Mouse (Mus musculus) heart, postnatal 0 days (tissue): ENCODE results near the gene 2210016F16Rik. TPM values are rescaled to one million over a fixed set of nuclear protein-coding genes. Genes with fewer than 3 reads are reported as not detected.
A peak's percentile ranks its signal among the peaks of the same experiment; 100 is the strongest.
"Not testable (repeated sequence)": the region's sequence is repeated elsewhere in the genome, so short reads cannot be mapped to it uniquely, and the experiment has no call there.

Experiments used
- ATAC-seq: fragments of 200-750 bp; cut with Nextera tagmentation; 2 replicates; pipeline ENCODE4 v1.8.0; 2017; ENCODE audit warnings: low read depth, moderate number of reproducible peaks, moderate library complexity; ENCODE audit not compliant: insufficient read depth
- DNase-seq: peaks from one replicate; pipeline ENCODE4 v3.0.0-alpha.2; 2016; ENCODE audit warnings: low spot score
- H3K27ac ChIP-seq: fragments of 300-500 bp; sonication (generic); 2 replicates; pipeline ENCODE4 v1.5.1; 2014; ENCODE audit warnings: low read depth, mild to moderate bottlenecking
- H3K27me3 ChIP-seq: fragments of 300-500 bp; sonication (generic); 2 replicates; pipeline ENCODE4 v1.6.1; 2014; ENCODE audit warnings: low read length, mixed read lengths; ENCODE audit not compliant: control insufficient read depth, insufficient read depth
- H3K36me3 ChIP-seq: fragments of 300-500 bp; sonication (generic); replicated peaks from 2 replicates; pipeline ENCODE4 v1.6.1; 2014; ENCODE audit warnings: low read length, mixed read lengths; ENCODE audit not compliant: control insufficient read depth, insufficient read depth
- H3K4me1 ChIP-seq: fragments of 300-500 bp; sonication (generic); 2 replicates; pipeline ENCODE4 v1.6.1; 2014; ENCODE audit warnings: antibody characterized with exemption; ENCODE audit not compliant: control insufficient read depth, insufficient read depth
- H3K4me2 ChIP-seq: fragments of 300-500 bp; sonication (generic); 2 replicates; pipeline ENCODE4 v1.6.1; 2014; ENCODE audit warnings: low read depth, mild to moderate bottlenecking, low read length, moderate library complexity
- H3K4me3 ChIP-seq: fragments of 300-500 bp; sonication (generic); 2 replicates; pipeline ENCODE4 v1.5.1; 2014; ENCODE audit warnings: low read depth, low read length
- H3K9ac ChIP-seq: fragments of 300-500 bp; sonication (generic); replicated peaks from 2 replicates; pipeline ENCODE4 v1.6.1; 2014; ENCODE audit warnings: low read depth, low read length, mixed read lengths
- H3K9me3 ChIP-seq: fragments of 300-500 bp; sonication (generic); replicated peaks from 2 replicates; pipeline ENCODE4 v1.6.1; 2016; ENCODE audit warnings: low read length; ENCODE audit not compliant: control insufficient read depth
- CTCF ChIP-seq: IDR thresholded peaks from 2 replicates; pipeline ENCODE4 v1.5.1; 2016; ENCODE audit warnings: antibody characterized with exemption, control low read depth, low read depth
- EP300 ChIP-seq: IDR thresholded peaks from 2 replicates; pipeline ENCODE4 v1.6.1; 2016; ENCODE audit warnings: antibody characterized with exemption, low read depth
- WGBS: fragments of 180-500 bp; shearing (Covaris S2); extraction: QIAGEN DNeasy Blood & Tissue Kit; methylation state at CpG from one replicate; pipeline ENCODE4 v1.1.7; 2014; 5-methylcytosine and 5-hydroxymethylcytosine counted together
- polyA plus RNA-seq: library from polyadenylated mRNA; unstranded; fragments of >200 nt; fragmentation: Nextera tagmentation; extraction: Ambion mirVana; gene quantifications from 2 replicates; pipeline ENCODE4 v1.2.1, GENCODE M21; 2015
- total RNA-seq: library from RNA; depleted of rRNA; stranded (reverse); fragments of >200 nt; gene quantifications from 2 replicates; pipeline ENCODE4 v1.2.3, GENCODE M21; 2014; ENCODE audit warnings: low replicate concordance

Gene 2210016F16Rik
- total and polyA plus RNA-seq, 2 experiments from 2014 or later = 26.5 to 32.7 TPM

GRCm38 (mm10) chr13:58418656-58419055 is 33.6 kb upstream of the 2210016F16Rik start:
- 73% methylated on average over 4 of the region's 4 CpGs for WGBS
- no peak for ATAC-seq
- TF ChIP-seq EP300 = no peak
- no peak for TF ChIP-seq CTCF

DNA sequence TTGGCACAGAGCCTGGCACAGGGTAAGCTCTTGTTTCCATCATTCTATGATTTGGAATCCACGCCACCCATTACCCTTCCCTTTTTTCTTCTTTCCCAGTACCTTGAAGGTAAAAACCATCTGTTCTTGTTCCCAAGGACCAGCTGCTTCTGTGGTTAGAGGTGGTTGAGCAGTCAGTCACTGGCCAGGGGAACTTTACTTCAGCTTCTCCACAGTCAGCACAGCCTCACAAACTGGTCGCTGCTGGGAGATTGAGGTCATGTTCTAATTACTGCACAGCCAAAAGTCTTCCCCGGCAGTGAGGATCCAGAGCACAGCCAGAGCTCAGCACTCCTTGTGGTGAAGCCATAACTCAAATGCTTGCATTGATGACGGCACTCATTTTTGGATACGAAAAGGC is 30.8 kb upstream of the 2210016F16Rik start:
- 0 out of 2 replicates have a peak, but pooled peaks cover 5% of the 10 kb centered on the region for H3K4me1 ChIP-seq
- 51% methylated on average over 5 of the region's 5 CpGs for WGBS
- no peak overlapping the region for H3K4me2 ChIP-seq
- 0 out of 2 replicates have a peak, but pooled peaks cover 3% of the 10 kb centered on the region for H3K9me3 ChIP-seq
- peak overlapping the region; percentile 22; the same call in 1 of the 2 replicates for H3K27ac ChIP-seq
- peak; percentile 58 for DNase-seq
- no peak overlapping the region for H3K9ac ChIP-seq
- no peak for TF ChIP-seq CTCF
- TF ChIP-seq EP300 = no peak
- no peak overlapping the region for H3K4me3 ChIP-seq
- ATAC-seq = peak; percentile 80
- no peaks in the 10 kb centered on the region for H3K27me3 ChIP-seq
- peaks cover 4% of the 10 kb centered on the region; the same call in 1 of the 2 replicates for H3K36me3 ChIP-seq

More at GRCm38 (mm10) chr13:58418656-58419055, 33.6 kb upstream of the 2210016F16Rik start:
- no peaks in the 10 kb centered on the region for H3K36me3 ChIP-seq
- H3K4me2 ChIP-seq = no peak overlapping the region
- H3K4me3 ChIP-seq = no peak overlapping the region
- no peak overlapping the region for H3K9ac ChIP-seq
- DNase-seq = no peak
- peaks cover 20% of the 10 kb centered on the region for H3K4me1 ChIP-seq
- H3K27ac ChIP-seq = no peak overlapping the region
- no peaks in the 10 kb centered on the region for H3K9me3 ChIP-seq
- no peaks in the 10 kb centered on the region for H3K27me3 ChIP-seq

DNA sequence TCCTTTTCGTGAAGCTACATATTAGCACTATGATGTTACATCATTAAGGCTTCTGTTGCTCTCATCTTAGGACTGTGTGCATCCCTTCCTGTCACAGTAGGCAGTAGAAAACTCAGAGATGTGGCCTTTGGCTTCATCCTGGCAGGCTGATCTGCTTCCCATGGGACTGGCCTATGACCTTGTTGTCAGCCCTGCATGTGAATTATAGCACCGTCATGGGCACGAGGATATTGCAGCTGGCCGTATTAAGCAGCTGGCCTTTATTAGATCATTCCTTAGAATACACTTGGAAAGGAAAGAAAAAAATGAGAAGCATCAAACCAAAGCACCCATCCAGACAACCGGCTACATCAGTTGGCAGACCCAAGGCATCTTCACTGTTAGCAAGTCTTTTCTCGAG is 30.3 kb upstream of the 2210016F16Rik start:
- Histone ChIP-seq H3K27me3 (no peaks in the 10 kb centered on the region), H3K4me3 (no peak overlapping the region), H3K4me2 (no peak overlapping the region), H3K9me3 (0 out of 2 replicates have a peak, but pooled peaks cover 3% of the 10 kb centered on the region), H3K36me3 (peaks cover 7% of the 10 kb centered on the region; the same call in 1 of the 2 replicates), H3K27ac (no peak overlapping the region), H3K4me1 (0 out of 2 replicates have a peak, but pooled peaks cover 5% of the 10 kb centered on the region), H3K9ac (no peak overlapping the region)
- DNase-seq = no peak
- no peak; the same call in 1 of the 2 replicates for ATAC-seq
- TF ChIP-seq CTCF (no peak), EP300 (no peak)
- 58% methylated on average over 6 of the region's 6 CpGs for WGBS

- Histone ChIP-seq H3K9me3 (0 out of 2 replicates have a peak, but pooled peaks cover 3% of the 10 kb centered on the region), H3K4me1 (0 out of 2 replicates have a peak, but pooled peaks cover 5% of the 10 kb centered on the region), H3K4me2 (no peak overlapping the region), H3K4me3 (no peak overlapping the region), H3K36me3 (peaks cover 15% of the 10 kb centered on the region; the same call in 1 of the 2 replicates), H3K9ac (no peak overlapping the region), H3K27ac (no peak overlapping the region), H3K27me3 (no peaks in the 10 kb centered on the region)
- ATAC-seq (no peak), DNase-seq (no peak)
- TF ChIP-seq EP300 (no peak), CTCF (no peak)
- WGBS = 94% methylated on average over 4 of the region's 4 CpGs
Observed at GRCm38 (mm10) chr13:58411073-58411472, 26.0 kb upstream of the 2210016F16Rik start.

- 9% methylated on average over 14 of the region's 17 CpGs for WGBS
Observed at GRCm38 (mm10) chr13:58403243-58403642, 18.2 kb upstream of the 2210016F16Rik start, which contains the start of gene Hnrnpk. Gene Hnrnpk (minus strand): TSS chr13:58403343.

GRCm38 (mm10) chr13:58402744-58403110 is 17.7 kb upstream of the 2210016F16Rik start:
- WGBS = under 1% methylated on average over 37 of the region's 48 CpGs
- H3K9ac ChIP-seq = peak overlapping the region; percentile 99
- H3K36me3 ChIP-seq = peaks cover 13% of the 10 kb centered on the region
- peak overlapping the region; percentile 97 for H3K27ac ChIP-seq
- no peaks in the 10 kb centered on the region for H3K4me1 ChIP-seq
- H3K9me3 ChIP-seq = no peaks in the 10 kb centered on the region
- H3K4me3 ChIP-seq = peak overlapping the region; percentile 88
- ATAC-seq (peak; percentile 72), DNase-seq (no peak)
- H3K27me3 ChIP-seq = no peaks in the 10 kb centered on the region
- peak overlapping the region; percentile 58 for H3K4me2 ChIP-seq
- no peak for TF ChIP-seq CTCF
- TF ChIP-seq EP300 = no peak

More at GRCm38 (mm10) chr13:58403243-58403642, 18.2 kb upstream of the 2210016F16Rik start, which contains the start of gene Hnrnpk:
- Histone ChIP-seq H3K4me2 (peak within 1 kb of the TSS; percentile 58), H3K27ac (peak within 1 kb of the TSS; percentile 97), H3K9ac (peak within 1 kb of the TSS; percentile 99), H3K4me3 (peak within 1 kb of the TSS; percentile 88)
- not testable (repeated sequence) for DNase-seq, H3K4me1 ChIP-seq, H3K9me3 ChIP-seq, ATAC-seq, H3K36me3 ChIP-seq, H3K27me3 ChIP-seq
